In the genomic region with DNA sequence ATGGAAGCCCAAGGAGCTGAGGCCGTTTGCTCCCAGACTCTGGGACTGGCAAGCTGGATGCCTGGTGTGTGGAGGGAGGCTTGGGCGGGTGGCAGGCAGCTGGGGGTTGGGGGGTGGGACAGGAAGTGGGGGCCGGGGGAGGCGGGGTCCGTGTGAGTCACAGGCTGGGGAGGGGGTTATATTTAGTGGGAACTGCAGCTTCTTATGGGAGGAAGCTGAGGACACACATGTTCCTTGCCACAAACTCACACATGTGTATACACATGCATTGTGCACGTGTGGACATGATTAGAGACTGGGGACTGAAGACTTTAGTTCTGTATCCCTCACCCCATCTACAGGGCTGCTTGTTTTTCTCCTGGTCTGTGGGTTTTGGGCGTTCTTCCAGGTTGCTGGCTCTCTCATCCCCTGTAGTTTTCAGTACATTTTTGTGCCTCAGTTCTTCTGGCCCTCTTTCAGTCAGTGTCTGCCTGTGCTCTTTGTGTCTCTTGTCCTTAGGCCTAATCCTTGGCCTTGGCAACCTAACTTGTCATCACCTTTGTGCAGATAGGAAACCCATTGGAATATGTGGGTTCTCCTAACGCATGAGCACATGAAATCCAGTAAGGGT, we compare ENCODE assay signal across 8 mouse cellular contexts. TPM values are rescaled to one million over a fixed set of nuclear protein-coding genes. Genes with fewer than 3 reads are reported as not detected.
DNase-seq lines count a peak whose midpoint lies in the region; ATAC-seq lines count a peak whose summit lies in the region.

No protein-coding gene starts in this region.

- H3K9ac ChIP-seq in hindbrain, embryonic 13.5 days, result peak overlapping the region; percentile 97
- peak overlapping the region; percentile 94 for H3K9ac ChIP-seq in midbrain, embryonic 12.5 days (replicated peaks)

- H3K27me3 ChIP-seq in hindbrain, embryonic 13.5 days, result no peaks in the 10 kb centered on the region
- no peaks in the 10 kb centered on the region for H3K27me3 ChIP-seq in midbrain, embryonic 12.5 days

- intact Hi-C loops in left cerebral cortex, postnatal 4 days (cut with DNase I), result no loop called here

- no peaks in the 10 kb centered on the region for H3K36me3 ChIP-seq in hindbrain, embryonic 13.5 days
- H3K36me3 ChIP-seq in midbrain, embryonic 12.5 days, result no peaks in the 10 kb centered on the region

- H3K27ac ChIP-seq in hindbrain, embryonic 13.5 days, result peak overlapping the region; percentile 96
- peak overlapping the region; percentile 94 for H3K27ac ChIP-seq in midbrain, embryonic 12.5 days (replicated peaks)

- peaks cover 72% of the 10 kb centered on the region for H3K4me1 ChIP-seq in hindbrain, embryonic 13.5 days (replicated peaks)
- peaks cover 73% of the 10 kb centered on the region for H3K4me1 ChIP-seq in midbrain, embryonic 12.5 days

- WGBS in hindbrain, embryonic 13.5 days, result 12% methylated on average over 8 of the region's 8 CpGs
- 6% methylated on average over 8 of the region's 8 CpGs for WGBS in midbrain, embryonic 12.5 days

- DNase-seq in CD4-positive, CD25-positive, alpha-beta regulatory T cell, adult 2 months (ENCODE audit: low read depth, low spot score), result peak; percentile 50
- DNase-seq in left cerebral cortex, postnatal 4 days, result peak; percentile 44
- no peak for DNase-seq in left cerebral cortex, adult 8-10 months (ENCODE audit: low spot score in 2 of 2)
- no peak for DNase-seq in urinary bladder, adult 2 months (ENCODE audit: low spot score)
- DNase-seq in urinary bladder, postnatal 10 days (ENCODE audit: low spot score), result no peak

- H3K9me3 ChIP-seq in hindbrain, embryonic 13.5 days, result no peaks in the 10 kb centered on the region
- no peaks in the 10 kb centered on the region for H3K9me3 ChIP-seq in midbrain, embryonic 12.5 days

- H3K4me3 ChIP-seq in hindbrain, embryonic 13.5 days, result peak overlapping the region; percentile 77
- peak overlapping the region; percentile 72 for H3K4me3 ChIP-seq in midbrain, embryonic 12.5 days

- no peak for ATAC-seq in CD4-positive, CD25-positive, alpha-beta regulatory T cell, adult 4 months
- no peak for ATAC-seq in hindbrain, embryonic 13.5 days (ENCODE audit: low FRiP score)
- ATAC-seq in midbrain, embryonic 12.5 days (ENCODE audit: low FRiP score, low read depth), result no peak

- H3K4me2 ChIP-seq in hindbrain, embryonic 13.5 days, result peak overlapping the region; percentile 90
- peak overlapping the region; percentile 91 for H3K4me2 ChIP-seq in midbrain, embryonic 12.5 days (replicated peaks)

RNA-seq across cellular contexts. Expression of a gene that starts 3.4 kb away (rescaled TPM):
- 10 to 100 TPM in 1 of 2 experiments, 1 to 10 TPM in 1; 9.4 to 17.1 TPM for polyA plus RNA-seq in CD4-positive, CD25-positive, alpha-beta regulatory T cell, adult 4 months (2017; shearing (Covaris generic))
- 100 to 1,000 TPM; 496 to 497 TPM for total RNA-seq in left cerebral cortex, postnatal 4 days (2021)
- total RNA-seq in left cerebral cortex, adult 8-10 months (2022), result 100 to 1,000 TPM; 721 to 849 (median 797) TPM
- 28.1 TPM in 2 replicates for polyA plus RNA-seq in hindbrain, embryonic 13.5 days (2015; fragmentation: Nextera tagmentation; extraction: Ambion mirVana)
- polyA plus RNA-seq in midbrain, embryonic 12.5 days (2016; fragmentation: Nextera tagmentation; extraction: Ambion mirVana), result 23.9 and 30.2 TPM in 2 replicates
- 28.0 and 31.9 TPM in 2 replicates for polyA plus RNA-seq in urinary bladder, adult 2 months (2012; rRNA removed)

RNA-seq across cellular contexts. Expression of a gene that starts 4.9 kb away (rescaled TPM):
- polyA plus RNA-seq in CD4-positive, CD25-positive, alpha-beta regulatory T cell, adult 4 months (2017; shearing (Covaris generic)), result 100 to 1,000 TPM; 124 to 181 TPM
- total RNA-seq in left cerebral cortex, postnatal 4 days (2021), result 10 to 100 TPM; 44.8 to 45.0 TPM
- 10 to 100 TPM; 57.9 to 68.3 (median 61.2) TPM for total RNA-seq in left cerebral cortex, adult 8-10 months (2022)
- polyA plus RNA-seq in hindbrain, embryonic 13.5 days (2015; fragmentation: Nextera tagmentation; extraction: Ambion mirVana), result 56.9 and 59.4 TPM in 2 replicates
- polyA plus RNA-seq in midbrain, embryonic 12.5 days (2016; fragmentation: Nextera tagmentation; extraction: Ambion mirVana), result 50.7 and 57.9 TPM in 2 replicates
- 95.7 and 100 TPM in 2 replicates for polyA plus RNA-seq in urinary bladder, adult 2 months (2012; rRNA removed)

RNA-seq across cellular contexts. Expression of a gene that starts 19.7 kb away (rescaled TPM):
- polyA plus RNA-seq in CD4-positive, CD25-positive, alpha-beta regulatory T cell, adult 4 months (2017; shearing (Covaris generic)), result 1 to 10 TPM; 4.0 to 4.6 TPM
- total RNA-seq in left cerebral cortex, postnatal 4 days (2021), result 10 to 100 TPM; 38.8 to 40.1 TPM
- total RNA-seq in left cerebral cortex, adult 8-10 months (2022), result 10 to 100 TPM; 28.0 to 36.9 (median 32.9) TPM
- polyA plus RNA-seq in hindbrain, embryonic 13.5 days (2015; fragmentation: Nextera tagmentation; extraction: Ambion mirVana), result 26.8 and 28.6 TPM in 2 replicates
- polyA plus RNA-seq in midbrain, embryonic 12.5 days (2016; fragmentation: Nextera tagmentation; extraction: Ambion mirVana), result 45.3 and 49.2 TPM in 2 replicates
- 11.9 and 16.7 TPM in 2 replicates for polyA plus RNA-seq in urinary bladder, adult 2 months (2012; rRNA removed)

RNA-seq across cellular contexts. Expression of a gene that starts 24.6 kb away (rescaled TPM):
- 10 to 100 TPM; 41.3 to 43.5 TPM for polyA plus RNA-seq in CD4-positive, CD25-positive, alpha-beta regulatory T cell, adult 4 months (2017; shearing (Covaris generic))
- 10 to 100 TPM; 46.2 to 48.7 TPM for total RNA-seq in left cerebral cortex, postnatal 4 days (2021)
- total RNA-seq in left cerebral cortex, adult 8-10 months (2022), result 10 to 100 TPM; 49.6 to 59.9 (median 51.8) TPM
- polyA plus RNA-seq in hindbrain, embryonic 13.5 days (2015; fragmentation: Nextera tagmentation; extraction: Ambion mirVana), result 72.9 and 74.8 TPM in 2 replicates
- 89.4 and 96.5 TPM in 2 replicates for polyA plus RNA-seq in midbrain, embryonic 12.5 days (2016; fragmentation: Nextera tagmentation; extraction: Ambion mirVana)
- 35.8 and 36.4 TPM in 2 replicates for polyA plus RNA-seq in urinary bladder, adult 2 months (2012; rRNA removed)

RNA-seq across cellular contexts. Expression of a gene that starts 29.2 kb away (rescaled TPM):
- 100 to 1,000 TPM; 282 to 355 TPM for polyA plus RNA-seq in CD4-positive, CD25-positive, alpha-beta regulatory T cell, adult 4 months (2017; shearing (Covaris generic))
- 100 to 1,000 TPM; 303 to 307 TPM for total RNA-seq in left cerebral cortex, postnatal 4 days (2021)
- 100 to 1,000 TPM; 218 to 247 (median 236) TPM for total RNA-seq in left cerebral cortex, adult 8-10 months (2022)
- polyA plus RNA-seq in hindbrain, embryonic 13.5 days (2015; fragmentation: Nextera tagmentation; extraction: Ambion mirVana), result 670 and 709 TPM in 2 replicates
- 552 and 567 TPM in 2 replicates for polyA plus RNA-seq in midbrain, embryonic 12.5 days (2016; fragmentation: Nextera tagmentation; extraction: Ambion mirVana)
- 374 and 440 TPM in 2 replicates for polyA plus RNA-seq in urinary bladder, adult 2 months (2012; rRNA removed)

Comparison
In these comparisons a context has a peak if more than half of its experiments do, and no peak if none do; other contexts are left out.
1. DNase-seq: peak in CD4-positive, CD25-positive, alpha-beta regulatory T cell, adult 2 months (single experiment) and left cerebral cortex, postnatal 4 days (single experiment); none in left cerebral cortex, adult 8-10 months (0 of 2), urinary bladder, adult 2 months (single experiment) and urinary bladder, postnatal 10 days (single experiment).